Mouse (Mus musculus): ENCODE measurements around the gene Krt71. TPM values are rescaled to one million over a fixed set of nuclear protein-coding genes. Genes with fewer than 3 reads are reported as not detected.

Gene Krt71
- total RNA-seq (2021): not detected

- no peak for DNase-seq (ENCODE audit: low spot score)
- intact Hi-C loops (cut with DNase I): no loop called here
Measured at GRCm38 (mm10) chr15:101742711-101743110, at the start of gene Krt71. Gene Krt71, minus strand, starts transcription at chr15:101743109.

GRCm38 (mm10) chr15:101790867-101791266 lies 48.0 kb upstream of the Krt71 start:
- intact Hi-C loops (cut with DNase I): no loop called here
- DNase-seq (ENCODE audit: low spot score): no peak

- intact Hi-C loops (cut with DNase I): no loop called here
- DNase-seq (ENCODE audit: low spot score): no peak
Measured at GRCm38 (mm10) chr15:101786360-101786759, 43.5 kb upstream of the Krt71 start, which contains the start of gene Krt72. Gene Krt72, minus strand, starts transcription at chr15:101786460.

- DNase-seq (ENCODE audit: low spot score): no peak
- intact Hi-C loops (cut with DNase I): loop anchor here (2.0 to 5.0 kb wide), 4 partner anchors 211 to 431 kb away; no protein-coding TSS in a partner anchor
Measured at GRCm38 (mm10) chr15:101773420-101773819, 30.5 kb upstream of the Krt71 start.

- intact Hi-C loops (cut with DNase I): loop anchor here (1.0 to 5.0 kb wide), 5 partner anchors 201 to 430 kb away; no protein-coding TSS in a partner anchor
- DNase-seq (ENCODE audit: low spot score): peak; percentile 51
Measured at GRCm38 (mm10) chr15:101772711-101773081, 29.8 kb upstream of the Krt71 start.

GRCm38 (mm10) chr15:101772080-101772710 lies 29.3 kb upstream of the Krt71 start:
- intact Hi-C loops (cut with DNase I): loop anchor here (1.0 to 5.0 kb wide), 5 partner anchors 201 to 430 kb away; no protein-coding TSS in a partner anchor
- DNase-seq (ENCODE audit: low spot score): no peak

GRCm38 (mm10) chr15:101770226-101770625 lies 27.3 kb upstream of the Krt71 start:
- no peak for DNase-seq (ENCODE audit: low spot score)
- intact Hi-C loops (cut with DNase I): loop anchor here (5.0 kb wide), 2 partner anchors 248 to 428 kb away; no protein-coding TSS in a partner anchor

- intact Hi-C loops (cut with DNase I): no loop called here
Measured at GRCm38 (mm10) chr15:101737786-101738185, 5.1 kb downstream of the Krt71 start.

GRCm38 (mm10) chr15:101730653-101731052 lies 12.3 kb downstream of the Krt71 start:
- intact Hi-C loops (cut with DNase I): no loop called here
- DNase-seq (ENCODE audit: low spot score): no peak

More at GRCm38 (mm10) chr15:101737786-101738185, 5.1 kb downstream of the Krt71 start:
- DNase-seq (ENCODE audit: low spot score): no peak

- DNase-seq (ENCODE audit: low spot score): no peak
- intact Hi-C loops (cut with DNase I): no loop called here
Measured at GRCm38 (mm10) chr15:101724686-101725085, 18.2 kb downstream of the Krt71 start.

GRCm38 (mm10) chr15:101715831-101716230 lies 27.1 kb downstream of the Krt71 start:
- intact Hi-C loops (cut with DNase I): no loop called here
- no peak for DNase-seq (ENCODE audit: low spot score)

GRCm38 (mm10) chr15:101714356-101714755 lies 28.6 kb downstream of the Krt71 start:
- intact Hi-C loops (cut with DNase I): no loop called here
- no peak for DNase-seq (ENCODE audit: low spot score)

- DNase-seq (ENCODE audit: low spot score): no peak
- intact Hi-C loops (cut with DNase I): no loop called here
Measured at GRCm38 (mm10) chr15:101713731-101714130, 29.2 kb downstream of the Krt71 start.

- DNase-seq (ENCODE audit: low spot score): no peak
- intact Hi-C loops (cut with DNase I): no loop called here
Measured at GRCm38 (mm10) chr15:101712720-101713119, 30.2 kb downstream of the Krt71 start, which contains the start of gene Krt5. Gene Krt5, minus strand, starts transcription at chr15:101712898.

- intact Hi-C loops (cut with DNase I): no loop called here
- DNase-seq (ENCODE audit: low spot score): no peak
Measured at GRCm38 (mm10) chr15:101708683-101709082, 34.2 kb downstream of the Krt71 start.

GRCm38 (mm10) chr15:101707454-101707853 lies 35.5 kb downstream of the Krt71 start:
- intact Hi-C loops (cut with DNase I): no loop called here
- no peak for DNase-seq (ENCODE audit: low spot score)

GRCm38 (mm10) chr15:101704066-101704465 lies 38.8 kb downstream of the Krt71 start:
- DNase-seq (ENCODE audit: low spot score): no peak
- intact Hi-C loops (cut with DNase I): no loop called here

GRCm38 (mm10) chr15:101702380-101702779 lies 40.5 kb downstream of the Krt71 start:
- DNase-seq (ENCODE audit: low spot score): no peak
- intact Hi-C loops (cut with DNase I): no loop called here

GRCm38 (mm10) chr15:101699866-101700265 lies 43.0 kb downstream of the Krt71 start:
- no peak for DNase-seq (ENCODE audit: low spot score)
- intact Hi-C loops (cut with DNase I): no loop called here

- intact Hi-C loops (cut with DNase I): no loop called here
- no peak for DNase-seq (ENCODE audit: low spot score)
Measured at GRCm38 (mm10) chr15:101699192-101699591, 43.7 kb downstream of the Krt71 start.

- DNase-seq (ENCODE audit: low spot score): no peak
- intact Hi-C loops (cut with DNase I): no loop called here
Measured at GRCm38 (mm10) chr15:101697326-101698188, 45.4 kb downstream of the Krt71 start.
